Mouse (Mus musculus) hematopoietic stem cell, adult 5-6 weeks (primary cell): ENCODE results near the gene Hyls1. TPM values are rescaled to one million over a fixed set of nuclear protein-coding genes. Genes with fewer than 3 reads are reported as not detected.

Source experiments
- ATAC-seq, 2 experiments: fragments of 125-278 bp in 1 of 2; replicated peaks in 1 of 2; 2 replicates each; pipeline ENCODE4 v1.8.0; 2016 to 2017; ENCODE audit warnings: inconsistent platforms in 2 of 2, mild to moderate bottlenecking in 2 of 2, moderate number of reproducible peaks in 2 of 2, low read depth in 1 of 2, moderate TSS enrichment in 1 of 2; ENCODE audit not compliant: low FRiP score in 2 of 2, poor library complexity in 2 of 2, severe bottlenecking in 2 of 2, insufficient read depth in 1 of 2, low TSS enrichment in 1 of 2
- total RNA-seq: library from RNA; stranded (forward); fragments of 172-1452, 232-1000 nt; gene quantifications from 2 replicates; pipeline ENCODE4 v1.2.3, GENCODE M21; 2017

Gene Hyls1
- total RNA-seq, 1 experiment from 2014 or later: 6.9 TPM

- ATAC-seq: no peak
Measured at GRCm38 (mm10) chr9:35522821-35523515, 47.2 kb downstream of the Hyls1 start.

- no peak for ATAC-seq
Measured at GRCm38 (mm10) chr9:35522241-35522640, 48.0 kb downstream of the Hyls1 start.

GRCm38 (mm10) chr9:35520631-35521348 is 49.4 kb downstream of the Hyls1 start:
- no peak for ATAC-seq

- ATAC-seq: no peak
Measured at GRCm38 (mm10) chr9:35518169-35518568, 52.0 kb downstream of the Hyls1 start, which contains the start of gene Gm1113. Gene Gm1113, minus strand, starts transcription at chr9:35518269.

GRCm38 (mm10) chr9:35516711-35517110 is 53.5 kb downstream of the Hyls1 start:
- ATAC-seq: no peak

GRCm38 (mm10) chr9:35516182-35516581 is 54.0 kb downstream of the Hyls1 start:
- ATAC-seq: no peak

- ATAC-seq: no peak
Measured at GRCm38 (mm10) chr9:35513900-35514299, 56.3 kb downstream of the Hyls1 start.

Other genes starting within 250 kb of the Hyls1 start
- gene Cdon, start 149.3 kb downstream of the Hyls1 start, total RNA-seq: 0.94 and 2.0 TPM in 2 replicates
- gene Gm1113, start 52.1 kb downstream of the Hyls1 start, total RNA-seq: not detected in 2 replicates
- 0.31 TPM in 1 of 2 replicates, not detected in the other for gene Ddx25, start 11.9 kb downstream of the Hyls1 start, total RNA-seq
- 36.8 and 48.9 TPM in 2 replicates for gene Pus3, start 11.8 kb downstream of the Hyls1 start, total RNA-seq
- gene Pate2, start 114 bp downstream of the Hyls1 start, total RNA-seq: not detected in 2 replicates
- not detected in 2 replicates for gene Pate4, start 41.5 kb upstream of the Hyls1 start, total RNA-seq
- gene Pate3, start 77.8 kb upstream of the Hyls1 start, total RNA-seq: not detected in 2 replicates
- not detected in 2 replicates for gene Pate1, start 117.0 kb upstream of the Hyls1 start, total RNA-seq
- not detected in 2 replicates for gene Gm17677, start 170.7 kb upstream of the Hyls1 start, total RNA-seq
- not detected in 2 replicates for gene Gm17727, start 207.7 kb upstream of the Hyls1 start, total RNA-seq
- gene Gm27235, start 219.7 kb upstream of the Hyls1 start, total RNA-seq: not detected in 2 replicates
- gene D730048I06Rik, start 219.7 kb upstream of the Hyls1 start, total RNA-seq: not detected in 2 replicates